In the genomic region with DNA sequence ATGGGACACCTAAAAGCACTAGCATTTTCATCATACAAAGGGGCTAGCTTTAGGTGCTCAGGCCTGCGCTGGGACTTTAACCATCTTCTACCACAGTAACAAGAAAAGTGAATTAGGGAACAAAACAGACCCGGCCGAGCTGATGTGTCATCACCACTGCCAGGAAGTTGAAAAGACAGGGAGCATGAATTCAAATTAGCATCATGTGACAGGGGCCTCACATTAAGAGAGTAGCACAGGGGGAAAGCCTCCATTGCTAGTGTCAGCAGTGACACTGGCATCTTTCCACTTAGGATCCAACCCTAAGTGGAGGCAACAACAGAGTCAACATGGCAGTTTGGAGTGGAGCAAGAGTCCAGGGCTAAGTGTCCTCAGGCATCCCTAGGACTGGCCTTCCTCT, we compare ENCODE assay signal across 19 mouse cellular contexts. TPM values are rescaled to one million over a fixed set of nuclear protein-coding genes. Genes with fewer than 3 reads are reported as not detected.
DNase-seq lines count a peak whose midpoint lies in the region; ATAC-seq and TF ChIP-seq lines count a peak whose summit lies in the region.
"Had no signal": no experiment of that assay in that cellular context is flagged by ENCODE, and none has a peak within 500 bp of the region (broad histone marks: within the 10 kb centered on the region; RNA-seq: fewer than 3 reads in every experiment).

No protein-coding gene starts in this region.

- peaks cover 30% of the 10 kb centered on the region for H3K27me3 ChIP-seq in CH12.LX (replicated peaks)
- peaks cover 47% of the 10 kb centered on the region for H3K27me3 ChIP-seq in megakaryocyte, embryonic 14.5 days (replicated peaks)
- no peaks in the 10 kb centered on the region for H3K27me3 ChIP-seq in midbrain, embryonic 14.5 days (ENCODE audit: control insufficient read depth, insufficient read depth, low read length)
- H3K27me3 ChIP-seq: embryonic facial prominence, embryonic 13.5 days; Patski had no signal

- TF ChIP-seq EP300 in CH12.LX (IDR thresholded peaks at IDR 0.05; ENCODE audit: low read length) = no peak

- H3K4me1 ChIP-seq in CH12.LX (ENCODE audit: control insufficient read depth in 1 of 2, insufficient read depth in 2 of 2) = peaks cover 0 to 16% of the 10 kb centered on the region in 2 experiments; a peak in 2 of 4 replicates
- H3K4me1 ChIP-seq in megakaryocyte, embryonic 14.5 days = peaks cover 46% of the 10 kb centered on the region
- no peaks in the 10 kb centered on the region for H3K4me1 ChIP-seq in midbrain, embryonic 14.5 days (ENCODE audit: control insufficient read depth, insufficient read depth, low read length)
- H3K4me1 ChIP-seq: forebrain, embryonic 13.5 days; hindbrain, embryonic 10.5 days had no signal

- no peak overlapping the region for H3K9ac ChIP-seq in CH12.LX (ENCODE audit: insufficient read depth, low read depth)
- H3K9ac ChIP-seq in midbrain, embryonic 14.5 days (replicated peaks; ENCODE audit: low read length) = no peak overlapping the region
- H3K9ac ChIP-seq: embryonic facial prominence, embryonic 13.5 days; forebrain, embryonic 13.5 days; forebrain, postnatal 0 days; heart, embryonic 15.5 days; hindbrain, embryonic 14.5 days had no signal

- ATAC-seq in common myeloid progenitor, adult 5-6 weeks (replicated peaks; ENCODE audit: low read depth, poor library complexity, severe bottlenecking) = peak; percentile 23; the same call in 1 of the 2 replicates
- no peak for ATAC-seq in midbrain, embryonic 14.5 days (ENCODE audit: low FRiP score, low TSS enrichment)

- H3K4me3 ChIP-seq in CH12.LX (replicated peaks in 1 of 3; ENCODE audit: low read depth in 2 of 3, low read length in 2 of 3, poor library complexity in 1 of 3) = no peak overlapping the region
- H3K4me3 ChIP-seq in megakaryocyte, embryonic 14.5 days (replicated peaks) = peak overlapping the region; percentile 35
- H3K4me3 ChIP-seq in midbrain, embryonic 14.5 days (replicated peaks; ENCODE audit: low read depth, low read length) = no peak overlapping the region
- H3K4me3 ChIP-seq: embryonic facial prominence, embryonic 13.5 days; forebrain, embryonic 13.5 days; gastrocnemius, adult 2 months; heart, adult 2 months; heart, embryonic 15.5 days; hindbrain, embryonic 10.5 days had no signal

- H3K79me2 ChIP-seq in CH12.LX (replicated peaks; ENCODE audit: control insufficient read depth, extremely low read depth, insufficient read depth, poor library complexity, severe bottlenecking) = no peaks in the 10 kb centered on the region

- TF ChIP-seq POLR2A in CH12.LX (IDR thresholded peaks at IDR 0.05; ENCODE audit: low read depth, low read length) = no peak

- H3K9me3 ChIP-seq in CH12.LX (replicated peaks; ENCODE audit: low read length) = peaks cover 3% of the 10 kb centered on the region
- peaks cover 4% of the 10 kb centered on the region; the same call in 1 of the 2 replicates for H3K9me3 ChIP-seq in megakaryocyte, embryonic 14.5 days
- no peaks in the 10 kb centered on the region for H3K9me3 ChIP-seq in midbrain, embryonic 14.5 days (ENCODE audit: control insufficient read depth, low read length)
- H3K9me3 ChIP-seq: embryonic facial prominence, embryonic 13.5 days; forebrain, embryonic 13.5 days; heart, embryonic 15.5 days; hindbrain, embryonic 10.5 days had no signal

- in situ Hi-C loops in CH12.LX (cut with MboI; ENCODE audit: low pct_ligation_motif_present, low pct_unique_long_range_greater_than_20kb, low sequenced_read_pairs) = loop anchor here (5.0 to 25.0 kb wide), 4 partner anchors 62 to 440 kb away; no protein-coding TSS in a partner anchor

- dilution Hi-C loops in CH12.LX (cut with MboI; ENCODE audit: extremely low pct_ligation_motif_present, extremely low pct_unique_long_range_greater_than_20kb, low sequenced_read_pairs) = no loop called here

- no peak for TF ChIP-seq CTCF in CH12.LX (conservative IDR thresholded peaks at IDR 0.05 in 1 of 2, IDR thresholded peaks at IDR 0.05 in 1 of 2; ENCODE audit: low read depth in 2 of 2, low read length in 2 of 2)

- no peak overlapping the region for H3K27ac ChIP-seq in CH12.LX (ENCODE audit: insufficient read depth, low read depth)
- no peak overlapping the region for H3K27ac ChIP-seq in midbrain, embryonic 14.5 days (replicated peaks; ENCODE audit: low read depth, low read length)
- H3K27ac ChIP-seq: embryonic facial prominence, embryonic 13.5 days; forebrain, embryonic 13.5 days; gastrocnemius, adult 2 months; heart, adult 2 months; heart, embryonic 15.5 days; hindbrain, embryonic 10.5 days; hindbrain, embryonic 14.5 days had no signal

- no peak for TF ChIP-seq RAD21 in CH12.LX (IDR thresholded peaks at IDR 0.05; ENCODE audit: low read depth, low read length)

- peak; percentile 58 for DNase-seq in 416B (ENCODE audit: low read depth)
- peak; percentile 35 for DNase-seq in CH12.LX (ENCODE audit: extremely low read depth)
- no peak for DNase-seq in testis, postnatal 14 days (ENCODE audit: low spot score)
- no peak for DNase-seq in retina, embryonic 14.5 days (ENCODE audit: low spot score)
- DNase-seq in thymus, postnatal 0 days (ENCODE audit: low spot score) = no peak
- DNase-seq in midbrain, embryonic 14.5 days = no peak

- no peaks in the 10 kb centered on the region for H3K36me3 ChIP-seq in CH12.LX (replicated peaks in 1 of 2; ENCODE audit: control insufficient read depth in 1 of 2, insufficient read depth in 1 of 2, low read length in 1 of 2)
- no peaks in the 10 kb centered on the region for H3K36me3 ChIP-seq in megakaryocyte, embryonic 14.5 days (replicated peaks; ENCODE audit: low read length)
- H3K36me3 ChIP-seq in midbrain, embryonic 14.5 days (ENCODE audit: control insufficient read depth, insufficient read depth, low read length) = no peaks in the 10 kb centered on the region
- H3K36me3 ChIP-seq: embryonic facial prominence, embryonic 13.5 days; heart, embryonic 15.5 days; hindbrain, embryonic 10.5 days had no signal

- H3K4me2 ChIP-seq in CH12.LX (ENCODE audit: insufficient read depth, low read depth, poor library complexity, severe bottlenecking) = no peak overlapping the region
- H3K4me2 ChIP-seq in midbrain, embryonic 14.5 days (ENCODE audit: low read length) = no peak overlapping the region
- H3K4me2 ChIP-seq: embryonic facial prominence, embryonic 13.5 days; forebrain, embryonic 13.5 days; heart, embryonic 11.5 days; heart, embryonic 15.5 days; hindbrain, embryonic 14.5 days had no signal

- WGBS in midbrain, embryonic 14.5 days = 82% methylated on average over 3 of the region's 3 CpGs

TF ChIP-seq in CH12.LX, 34 proteins besides CTCF, POLR2A, EP300 and RAD21:
- TF ChIP-seq ELF1 (IDR thresholded peaks at IDR 0.05; ENCODE audit: low read depth, low read length) (no peak), JUN (IDR thresholded peaks at IDR 0.05; ENCODE audit: insufficient read depth, low read depth, low read length) (no peak), MEF2A (IDR thresholded peaks at IDR 0.05; ENCODE audit: borderline replicate concordance, low read depth, low read length) (no peak), MAZ (IDR thresholded peaks at IDR 0.05; ENCODE audit: low read depth, low read length) (no peak)

RNA-seq across cellular contexts. Expression of a gene that starts 13.9 kb away (rescaled TPM):
- total RNA-seq in CH12.LX (2012; rRNA removed) = 29.0 and 30.4 TPM in 2 replicates
- total RNA-seq in CH12.LX (2014; rRNA removed) = 13.3 and 13.6 TPM in 2 replicates
- 43.0 and 51.1 TPM in 2 replicates for polyA plus RNA-seq in CH12.LX (2012; ENCODE audit: insufficient read length, low read depth)
- 80.5 and 106 TPM in 2 replicates for total RNA-seq in common myeloid progenitor, adult 5-6 weeks (2017)
- 23.8 and 32.4 TPM in 2 replicates for polyA plus RNA-seq in megakaryocyte, embryonic 14.5 days (2012; ENCODE audit: insufficient read depth, low replicate concordance)
- 32.4 and 34.9 TPM in 2 replicates for polyA plus RNA-seq in thymus, postnatal 0 days (2015; fragmentation: Nextera tagmentation; extraction: Ambion mirVana)
- polyA plus RNA-seq in midbrain, embryonic 14.5 days (2014; fragmentation: Nextera tagmentation; extraction: Ambion mirVana) = 80.1 and 89.8 TPM in 2 replicates

RNA-seq across cellular contexts. Expression of a gene that starts 39.0 kb away (rescaled TPM):
- 0.08 and 0.17 TPM in 2 replicates for total RNA-seq in CH12.LX (2012; rRNA removed)
- total RNA-seq in CH12.LX (2014; rRNA removed) = 0.68 and 0.78 TPM in 2 replicates
- 0.60 and 0.63 TPM in 2 replicates for polyA plus RNA-seq in CH12.LX (2012; ENCODE audit: insufficient read length, low read depth)
- total RNA-seq in common myeloid progenitor, adult 5-6 weeks (2017) = 2.2 and 5.9 TPM in 2 replicates
- polyA plus RNA-seq in megakaryocyte, embryonic 14.5 days (2012; ENCODE audit: insufficient read depth, low replicate concordance) = 1.9 and 8.1 TPM in 2 replicates
- 5.8 and 7.3 TPM in 2 replicates for polyA plus RNA-seq in thymus, postnatal 0 days (2015; fragmentation: Nextera tagmentation; extraction: Ambion mirVana)
- 1.4 and 2.3 TPM in 2 replicates for polyA plus RNA-seq in midbrain, embryonic 14.5 days (2014; fragmentation: Nextera tagmentation; extraction: Ambion mirVana)
- total RNA-seq: MEL had no signal

Comparison
In these comparisons a context has a peak if more than half of its experiments do, and no peak if none do; other contexts are left out.
1. DNase-seq: peak in 416B (single experiment) and CH12.LX (single experiment); none in testis, postnatal 14 days (single experiment), retina, embryonic 14.5 days (single experiment), thymus, postnatal 0 days (single experiment) and midbrain, embryonic 14.5 days (single experiment).